Mouse (Mus musculus) embryonic facial prominence, embryonic 12.5 days (tissue): ENCODE measurements around the gene Unc13c. TPM values are rescaled to one million over a fixed set of nuclear protein-coding genes. Genes with fewer than 3 reads are reported as not detected.

Source experiments
- ATAC-seq: fragments of 200-750 bp; cut with Nextera tagmentation; 2 replicates; pipeline ENCODE4 v1.8.0; 2017; ENCODE audit not compliant: insufficient number of reproducible peaks, insufficient read depth, low FRiP score, low TSS enrichment
- H3K27ac ChIP-seq: fragments of 300-500 bp; sonication (generic); 2 replicates; pipeline ENCODE4 v1.5.1; 2016; ENCODE audit warnings: mild to moderate bottlenecking
- H3K27me3 ChIP-seq: fragments of 300-500 bp; sonication (generic); 2 replicates; pipeline ENCODE4 v1.6.1; 2016; ENCODE audit warnings: mild to moderate bottlenecking, moderate library complexity
- H3K36me3 ChIP-seq: fragments of 300-500 bp; sonication (generic); 2 replicates; pipeline ENCODE4 v1.6.1; 2016; ENCODE audit warnings: mild to moderate bottlenecking
- H3K4me1 ChIP-seq: fragments of 300-500 bp; sonication (generic); 2 replicates; pipeline ENCODE4 v1.6.1; 2016
- H3K4me2 ChIP-seq: fragments of 300-500 bp; sonication (generic); replicated peaks from 2 replicates; pipeline ENCODE4 v1.6.1; 2016; ENCODE audit warnings: mild to moderate bottlenecking, moderate library complexity
- H3K4me3 ChIP-seq: fragments of 300-500 bp; sonication (generic); 2 replicates; pipeline ENCODE4 v1.5.1; 2016; ENCODE audit warnings: mild to moderate bottlenecking
- H3K9ac ChIP-seq: fragments of 300-500 bp; sonication (generic); 2 replicates; pipeline ENCODE4 v1.6.1; 2016; ENCODE audit warnings: mild to moderate bottlenecking, moderate library complexity
- H3K9me3 ChIP-seq: fragments of 300-500 bp; sonication (generic); 2 replicates; pipeline ENCODE4 v1.6.1; 2016; ENCODE audit warnings: mild to moderate bottlenecking, moderate library complexity
- WGBS: fragments of 180-500 bp; shearing (Covaris S2); methylation state at CpG from one replicate; pipeline ENCODE4 v1.1.7; 2016; 5-methylcytosine and 5-hydroxymethylcytosine counted together
- polyA plus RNA-seq: library from polyadenylated mRNA; unstranded; fragments of >200 nt; fragmentation: Nextera tagmentation; extraction: Ambion mirVana; gene quantifications from 2 replicates; pipeline ENCODE4 v1.2.1, GENCODE M21; 2016

Gene Unc13c
- polyA plus RNA-seq, 1 experiment from 2014 or later = 0.51 TPM

DNA sequence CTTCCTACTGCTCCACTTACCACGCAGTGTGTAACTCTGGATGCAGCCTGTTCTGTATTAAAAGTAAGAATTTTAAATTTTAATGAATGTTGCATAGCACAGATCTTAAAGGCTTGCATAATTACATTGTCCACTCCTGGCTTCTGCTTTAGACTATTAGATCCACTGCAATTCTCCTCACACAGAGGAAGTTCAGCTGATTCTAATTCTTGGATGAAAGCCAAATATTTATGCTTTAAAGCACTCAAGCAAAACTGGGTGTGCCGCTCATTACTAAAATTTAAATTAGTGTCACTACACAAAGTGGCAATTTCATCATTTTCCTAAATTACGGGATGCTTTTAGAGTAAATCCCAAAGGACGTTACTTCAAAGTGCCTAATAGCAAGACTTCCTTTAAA lies 17.2 kb downstream of the Unc13c start:
- H3K9me3 ChIP-seq = no peaks in the 10 kb centered on the region
- H3K27me3 ChIP-seq = no peaks in the 10 kb centered on the region
- no peak overlapping the region for H3K9ac ChIP-seq
- WGBS = 74% methylated on average over 4 of the region's 4 CpGs
- no peak overlapping the region for H3K27ac ChIP-seq
- ATAC-seq = no peak
- no peak overlapping the region for H3K4me2 ChIP-seq
- H3K36me3 ChIP-seq = no peaks in the 10 kb centered on the region
- H3K4me1 ChIP-seq = no peaks in the 10 kb centered on the region
- H3K4me3 ChIP-seq = no peak overlapping the region

DNA sequence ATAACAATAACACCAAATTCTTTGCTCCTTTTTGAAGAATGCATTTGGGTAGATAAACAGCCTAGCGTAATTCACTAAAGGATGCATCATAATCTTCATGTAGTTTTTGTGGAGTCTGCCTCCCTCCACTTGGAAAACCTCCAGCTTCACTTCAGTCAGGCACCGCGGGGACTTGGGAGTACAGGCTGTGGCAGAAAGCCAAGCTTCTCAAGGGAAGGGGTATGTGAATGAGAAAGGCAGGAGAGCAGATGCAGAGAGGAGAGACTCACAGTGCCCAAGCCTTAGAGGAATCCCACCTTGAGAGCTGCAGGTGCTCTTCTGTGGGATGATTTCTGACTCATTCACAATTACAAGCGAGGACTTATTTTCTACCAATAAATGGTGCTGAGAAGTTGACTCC lies 33.9 kb downstream of the Unc13c start:
- no peaks in the 10 kb centered on the region for H3K4me1 ChIP-seq
- H3K9me3 ChIP-seq = no peaks in the 10 kb centered on the region
- H3K4me3 ChIP-seq = no peak overlapping the region
- no peaks in the 10 kb centered on the region for H3K36me3 ChIP-seq
- 84% methylated on average over 4 of the region's 4 CpGs for WGBS
- H3K9ac ChIP-seq = no peak overlapping the region
- no peaks in the 10 kb centered on the region for H3K27me3 ChIP-seq
- no peak overlapping the region for H3K27ac ChIP-seq
- no peak for ATAC-seq
- no peak overlapping the region for H3K4me2 ChIP-seq

DNA sequence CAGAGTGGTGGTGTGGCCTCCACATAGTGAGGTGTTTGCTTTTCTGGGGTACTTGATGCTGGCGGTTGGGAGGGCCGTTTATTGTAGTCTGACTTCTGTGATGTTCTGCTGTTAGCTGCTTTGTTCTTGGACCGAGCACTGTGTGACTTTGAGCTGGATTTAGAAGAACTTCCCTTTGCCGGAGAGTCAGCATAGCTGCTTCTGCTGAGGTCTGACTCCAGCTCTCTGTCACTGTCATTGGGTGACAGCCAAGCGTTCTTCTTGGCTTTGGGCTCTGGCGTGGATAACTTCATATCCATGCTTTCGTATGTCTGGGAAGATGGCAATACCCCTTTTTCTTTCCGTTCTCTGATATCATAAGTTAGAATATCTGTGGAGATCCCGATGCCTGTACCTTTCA lies 36.8 kb downstream of the Unc13c start:
- Histone ChIP-seq H3K27me3 (no peaks in the 10 kb centered on the region), H3K4me2 (no peak overlapping the region), H3K4me1 (no peaks in the 10 kb centered on the region), H3K9ac (no peak overlapping the region), H3K9me3 (no peaks in the 10 kb centered on the region), H3K4me3 (no peak overlapping the region), H3K27ac (no peak overlapping the region), H3K36me3 (no peaks in the 10 kb centered on the region)
- 95% methylated on average over 9 of the region's 9 CpGs for WGBS
- ATAC-seq = no peak

DNA sequence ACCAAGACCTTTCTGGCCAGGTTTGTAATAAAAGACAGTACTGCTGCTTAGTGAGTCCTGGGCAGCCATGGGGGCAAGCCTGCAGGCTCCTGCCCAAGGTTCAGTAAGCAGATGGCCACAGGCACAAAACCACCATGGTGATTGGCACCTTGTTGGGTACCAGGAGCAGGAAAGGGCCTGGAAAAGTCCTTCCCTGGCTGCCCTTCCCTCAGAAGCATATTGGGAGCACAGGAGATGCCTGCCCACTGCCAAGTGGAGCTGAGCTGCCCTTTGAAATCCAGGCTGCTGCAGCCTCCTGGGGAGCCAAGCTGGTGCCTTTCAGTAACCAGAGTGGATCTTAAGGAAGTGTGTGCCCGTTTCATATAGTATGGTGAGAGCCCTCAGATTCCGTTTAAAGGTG lies 41.5 kb downstream of the Unc13c start:
- 68% methylated on average over 2 of the region's 2 CpGs for WGBS
- ATAC-seq = no peak
- no peak overlapping the region for H3K4me2 ChIP-seq
- no peaks in the 10 kb centered on the region for H3K36me3 ChIP-seq
- H3K9ac ChIP-seq = no peak overlapping the region
- no peaks in the 10 kb centered on the region for H3K27me3 ChIP-seq
- H3K9me3 ChIP-seq = no peaks in the 10 kb centered on the region
- no peak overlapping the region for H3K27ac ChIP-seq
- H3K4me3 ChIP-seq = no peak overlapping the region
- H3K4me1 ChIP-seq = no peaks in the 10 kb centered on the region

DNA sequence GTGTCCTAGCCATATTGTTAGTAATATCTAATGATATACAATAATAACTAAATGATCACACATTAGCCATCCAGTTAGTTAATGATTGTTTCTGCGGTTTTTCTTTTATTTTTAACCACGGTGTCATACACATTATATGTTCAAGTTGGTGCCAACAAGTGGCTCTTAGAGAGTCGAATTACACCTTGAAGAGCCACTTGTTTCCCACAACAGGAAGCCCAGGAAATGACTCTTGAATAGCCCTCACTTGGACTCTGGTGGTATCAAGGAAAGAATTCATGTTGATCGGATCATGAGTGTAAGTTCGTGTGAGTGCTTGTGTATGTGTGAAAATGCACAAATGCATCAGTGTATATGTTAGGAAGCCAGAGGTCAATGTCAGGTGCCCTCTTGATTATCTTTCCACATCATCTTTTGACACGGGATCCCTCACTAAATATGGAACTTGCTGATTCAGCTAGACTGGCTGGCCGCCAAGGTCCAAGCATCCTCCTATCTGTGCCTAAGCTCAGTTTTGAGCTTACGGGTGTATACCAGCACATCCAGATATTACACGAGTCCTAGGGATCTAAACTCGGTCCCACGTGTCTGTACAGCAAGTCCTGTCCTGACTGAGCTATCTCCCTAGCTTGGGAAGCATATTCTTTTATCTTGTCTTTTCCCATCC lies 46.2 kb downstream of the Unc13c start:
- no peak for ATAC-seq
- Histone ChIP-seq H3K4me1 (no peaks in the 10 kb centered on the region), H3K36me3 (no peaks in the 10 kb centered on the region), H3K9ac (no peak overlapping the region), H3K27me3 (no peaks in the 10 kb centered on the region), H3K27ac (no peak overlapping the region), H3K9me3 (no peaks in the 10 kb centered on the region), H3K4me2 (no peak overlapping the region), H3K4me3 (no peak overlapping the region)
- WGBS = 83% methylated on average over 11 of the region's 11 CpGs

DNA sequence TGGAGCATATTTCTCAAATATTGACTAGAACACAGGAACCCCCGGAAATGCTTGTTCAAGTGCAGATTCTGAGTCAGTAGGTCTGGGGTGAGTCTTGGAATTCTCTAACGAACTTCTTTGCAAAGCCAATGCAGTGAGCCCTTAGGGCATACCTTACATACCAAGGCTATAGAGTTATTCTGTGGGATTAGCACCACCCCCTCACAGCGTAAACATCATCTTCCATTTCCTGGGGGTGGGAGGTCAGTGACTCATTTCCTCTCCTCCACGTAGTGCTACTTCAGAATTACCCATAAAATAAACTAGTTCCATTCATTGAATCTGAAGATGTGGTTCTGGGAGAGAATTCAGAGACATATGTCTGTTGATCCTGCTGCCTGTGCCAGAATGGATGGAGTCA lies 62.8 kb downstream of the Unc13c start:
- Histone ChIP-seq H3K36me3 (no peaks in the 10 kb centered on the region), H3K9me3 (no peaks in the 10 kb centered on the region; the same call in 1 of the 2 replicates), H3K27ac (no peak overlapping the region), H3K4me2 (no peak overlapping the region), H3K27me3 (no peaks in the 10 kb centered on the region), H3K4me3 (no peak overlapping the region), H3K4me1 (no peaks in the 10 kb centered on the region), H3K9ac (no peak overlapping the region)
- 56% methylated on average over 4 of the region's 4 CpGs for WGBS
- no peak for ATAC-seq

DNA sequence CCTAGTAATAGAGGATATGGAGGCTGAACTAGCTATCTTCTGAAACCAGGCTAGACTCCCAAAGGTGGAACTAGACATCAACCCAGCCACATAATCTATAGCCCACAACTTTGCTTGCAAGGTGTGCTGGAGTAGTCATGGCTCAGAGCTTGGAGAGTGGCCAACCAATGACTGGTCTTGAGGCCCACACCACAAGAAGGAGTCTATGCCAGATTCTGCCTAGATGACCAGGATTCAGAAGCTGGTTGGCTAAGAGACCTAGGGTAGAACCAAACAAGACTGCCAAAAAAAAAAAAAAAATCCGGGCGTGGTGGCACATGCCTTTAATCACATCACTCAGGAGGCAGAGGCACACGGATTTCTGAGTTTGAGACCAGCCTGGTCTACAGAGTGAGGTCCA lies 70.2 kb downstream of the Unc13c start:
- no peak overlapping the region for H3K4me3 ChIP-seq
- no peak overlapping the region for H3K9ac ChIP-seq
- WGBS = 75% methylated on average over 3 of the region's 3 CpGs
- no peaks in the 10 kb centered on the region for H3K27me3 ChIP-seq
- no peak overlapping the region for H3K4me2 ChIP-seq
- no peak for ATAC-seq
- H3K27ac ChIP-seq = no peak overlapping the region
- no peaks in the 10 kb centered on the region for H3K9me3 ChIP-seq
- H3K36me3 ChIP-seq = no peaks in the 10 kb centered on the region
- H3K4me1 ChIP-seq = no peaks in the 10 kb centered on the region

DNA sequence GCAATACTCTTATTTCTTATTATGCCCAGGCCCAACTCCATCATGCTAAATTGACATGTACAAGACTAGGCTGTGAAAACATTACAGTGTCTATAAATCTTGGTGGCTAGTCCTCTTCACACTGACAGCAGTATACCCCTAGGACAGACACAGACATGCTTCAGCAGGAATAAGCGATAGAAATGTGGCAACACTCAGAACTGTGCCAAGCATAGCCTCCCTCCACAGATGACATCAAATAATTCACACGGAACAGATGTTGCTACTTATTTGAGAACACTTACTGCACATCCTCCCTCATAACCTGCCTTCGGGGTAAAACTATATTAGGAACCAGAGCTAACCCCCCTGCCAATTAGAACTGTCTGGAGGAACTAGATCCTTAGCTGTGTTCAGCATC lies 72.6 kb downstream of the Unc13c start:
- ATAC-seq = no peak
- no peaks in the 10 kb centered on the region for H3K27me3 ChIP-seq
- no peak overlapping the region for H3K9ac ChIP-seq
- 68% methylated on average over 3 of the region's 3 CpGs for WGBS
- no peaks in the 10 kb centered on the region for H3K36me3 ChIP-seq
- H3K27ac ChIP-seq = no peak overlapping the region
- no peak overlapping the region for H3K4me2 ChIP-seq
- no peaks in the 10 kb centered on the region for H3K9me3 ChIP-seq
- no peaks in the 10 kb centered on the region for H3K4me1 ChIP-seq
- no peak overlapping the region for H3K4me3 ChIP-seq

DNA sequence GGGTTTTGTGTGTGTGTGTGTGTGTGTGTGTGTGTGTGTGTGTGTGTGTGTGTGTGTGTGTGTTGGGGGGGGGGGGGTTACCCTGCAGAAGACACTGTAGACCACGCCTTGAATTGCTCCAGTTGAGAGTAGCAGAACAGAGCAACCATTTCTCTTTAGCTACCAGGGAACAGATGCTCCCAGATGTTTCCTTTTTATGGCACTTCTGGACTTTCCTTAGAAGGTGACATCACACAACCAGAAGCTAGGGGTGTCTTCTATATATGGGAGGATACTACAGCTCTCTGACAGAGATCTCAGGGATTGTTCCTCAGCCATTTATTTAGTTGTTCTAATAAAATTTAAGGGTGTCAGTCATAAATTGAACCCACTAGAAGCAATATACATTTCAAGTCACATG lies 85.2 kb downstream of the Unc13c start:
- no peaks in the 10 kb centered on the region for H3K36me3 ChIP-seq
- no peak for ATAC-seq

DNA sequence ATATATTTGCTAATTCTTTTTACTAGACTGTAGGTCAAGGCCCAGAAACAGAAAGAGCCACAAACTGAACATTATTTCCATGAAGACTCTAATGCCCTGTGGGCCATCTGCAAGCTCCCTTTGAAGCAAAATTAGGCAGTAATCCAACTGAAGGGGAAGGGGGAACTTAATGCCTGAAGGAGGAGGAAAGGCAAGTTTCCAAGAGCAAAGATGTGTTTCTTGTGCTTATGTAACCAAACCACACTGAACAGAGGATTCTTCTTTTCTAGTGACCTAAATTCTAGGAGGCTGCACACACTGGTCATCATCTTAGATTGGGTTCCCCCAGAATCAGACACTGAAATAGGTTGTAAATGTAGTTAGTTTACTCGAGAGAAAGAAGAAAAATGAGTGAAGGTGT lies 85.6 kb downstream of the Unc13c start:
- no peaks in the 10 kb centered on the region for H3K27me3 ChIP-seq
- H3K4me2 ChIP-seq = no peak overlapping the region
- no peaks in the 10 kb centered on the region for H3K4me1 ChIP-seq
- 72% methylated on average over 1 of the region's 1 CpGs for WGBS
- H3K27ac ChIP-seq = no peak overlapping the region
- no peaks in the 10 kb centered on the region for H3K36me3 ChIP-seq
- ATAC-seq = no peak
- no peaks in the 10 kb centered on the region for H3K9me3 ChIP-seq
- no peak overlapping the region for H3K9ac ChIP-seq
- no peak overlapping the region for H3K4me3 ChIP-seq

More for the DNA sequence above, 85.2 kb downstream of the Unc13c start:
- H3K4me1 ChIP-seq = no peaks in the 10 kb centered on the region
- H3K27me3 ChIP-seq = no peaks in the 10 kb centered on the region
- no peak overlapping the region for H3K9ac ChIP-seq
- H3K4me3 ChIP-seq = no peak overlapping the region
- no peaks in the 10 kb centered on the region for H3K9me3 ChIP-seq
- no peak overlapping the region for H3K4me2 ChIP-seq
- 56% methylated on average over 1 of the region's 1 CpGs for WGBS
- H3K27ac ChIP-seq = no peak overlapping the region

DNA sequence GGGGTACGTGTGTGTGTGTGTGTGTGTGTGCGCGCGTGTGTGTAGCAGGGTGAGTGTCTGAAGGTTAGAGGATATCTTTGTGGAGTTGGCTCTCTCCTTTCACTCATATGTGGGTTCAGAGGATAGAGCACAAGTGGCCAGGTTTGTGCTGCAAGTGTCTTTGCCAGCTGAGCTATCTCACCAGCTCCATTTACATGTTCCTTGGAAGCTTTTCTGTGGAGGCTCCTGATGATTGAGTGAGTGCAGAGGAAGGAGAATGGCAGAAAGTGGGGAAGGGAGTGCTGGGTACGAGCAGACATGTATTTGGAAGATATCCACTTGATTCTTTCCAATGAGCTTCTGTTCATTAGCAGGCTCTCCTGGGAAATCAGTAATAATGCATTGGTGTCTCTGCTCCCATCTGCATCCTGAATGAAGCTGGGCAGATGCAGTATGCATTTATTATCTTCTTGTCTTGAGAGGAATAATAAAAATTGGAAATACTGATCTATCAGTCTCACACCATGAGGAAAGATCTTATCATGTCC lies 86.3 kb downstream of the Unc13c start:
- Histone ChIP-seq H3K27me3 (no peaks in the 10 kb centered on the region), H3K9ac (no peak overlapping the region), H3K36me3 (no peaks in the 10 kb centered on the region), H3K4me2 (no peak overlapping the region), H3K27ac (no peak overlapping the region), H3K4me1 (no peaks in the 10 kb centered on the region), H3K9me3 (no peaks in the 10 kb centered on the region), H3K4me3 (no peak overlapping the region)
- WGBS = 84% methylated on average over 5 of the region's 5 CpGs
- no peak for ATAC-seq

DNA sequence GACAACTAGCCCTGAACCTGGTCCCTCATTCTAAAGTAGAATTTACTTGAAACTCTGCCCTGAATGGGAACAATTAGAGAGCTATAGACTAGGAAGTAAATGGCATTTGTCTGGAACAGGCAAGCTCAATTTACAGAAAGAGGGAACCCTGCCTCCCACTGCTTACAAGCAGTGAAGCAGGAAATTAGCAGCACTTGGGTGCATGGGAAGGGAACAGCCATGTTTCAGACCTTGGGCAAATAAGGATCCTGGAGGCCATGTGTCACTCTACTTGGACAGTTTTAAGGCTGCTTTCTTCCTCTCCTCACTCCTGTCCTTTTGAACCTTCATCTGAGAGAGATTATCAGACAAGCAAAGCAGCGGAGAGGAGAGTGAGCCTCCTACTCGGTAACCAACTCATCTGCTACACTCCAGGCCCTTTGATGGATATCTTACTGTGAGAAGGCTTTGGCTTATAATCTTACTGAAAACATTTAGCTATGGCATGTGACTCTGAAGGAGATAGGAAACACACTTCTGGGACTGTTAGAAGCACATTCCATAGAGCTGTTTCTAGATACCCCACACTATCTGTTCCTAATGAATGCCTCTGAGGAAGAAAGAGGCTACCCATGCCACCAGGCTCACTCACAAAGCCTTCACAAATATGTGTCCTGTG lies 101.2 kb downstream of the Unc13c start:
- Histone ChIP-seq H3K4me2 (no peak overlapping the region), H3K36me3 (no peaks in the 10 kb centered on the region), H3K4me1 (peaks cover 5% of the 10 kb centered on the region; the same call in 1 of the 2 replicates), H3K4me3 (no peak overlapping the region), H3K9ac (no peak overlapping the region), H3K27ac (no peak overlapping the region), H3K9me3 (no peaks in the 10 kb centered on the region), H3K27me3 (no peaks in the 10 kb centered on the region)
- no peak for ATAC-seq
- WGBS = 55% methylated on average over 2 of the region's 2 CpGs
